Mouse (Mus musculus) cerebellum, adult (tissue): ENCODE measurements at regions not wholly inside any gene's neighbourhood (a gene's known extent, or its start where the extent isn't known, plus 50 kb on each side); places are given as distances from the start of the nearest gene placed in this dataset.

Source experiments
- ATAC-seq: cut with Nextera tagmentation; 2 replicates; pipeline ENCODE4 v1.9.2; 2017; ENCODE audit warnings: mild to moderate bottlenecking, moderate library complexity, mixed read lengths; ENCODE audit not compliant: insufficient number of reproducible peaks, low FRiP score, low TSS enrichment

- no peak for ATAC-seq
These were observed 63.0 kb upstream of the Ube2e3 start for GRCm38 (mm10) chr2:78804931-78805330.

GRCm38 (mm10) chr2:78803543-78803942 lies 64.4 kb upstream of the Ube2e3 start:
- no peak for ATAC-seq

GRCm38 (mm10) chr2:78795446-78795845 lies 72.5 kb upstream of the Ube2e3 start:
- ATAC-seq, result no peak

- no peak for ATAC-seq
These were observed 73.2 kb upstream of the Ube2e3 start for GRCm38 (mm10) chr2:78794734-78795133.

GRCm38 (mm10) chr2:78789124-78789523 lies 78.8 kb upstream of the Ube2e3 start:
- ATAC-seq, result no peak

- no peak for ATAC-seq
These were observed 79.7 kb upstream of the Ube2e3 start for GRCm38 (mm10) chr2:78788222-78788621.

GRCm38 (mm10) chr2:78779949-78780348 lies 88.0 kb upstream of the Ube2e3 start:
- no peak for ATAC-seq

- ATAC-seq, result no peak
These were observed 90.3 kb upstream of the Ube2e3 start for GRCm38 (mm10) chr2:78777589-78777988.

- ATAC-seq, result no peak
These were observed 113.6 kb upstream of the Ube2e3 start for GRCm38 (mm10) chr2:78754362-78754761.

GRCm38 (mm10) chr2:78753918-78754317 lies 114.0 kb upstream of the Ube2e3 start:
- no peak for ATAC-seq

- ATAC-seq, result no peak
These were observed 137.8 kb upstream of the Ube2e3 start for GRCm38 (mm10) chr2:78730161-78730560.

GRCm38 (mm10) chr2:78726060-78726459 lies 141.9 kb upstream of the Ube2e3 start:
- ATAC-seq, result no peak

GRCm38 (mm10) chr2:78724416-78724815 lies 143.5 kb upstream of the Ube2e3 start:
- ATAC-seq, result no peak

- ATAC-seq, result no peak
These were observed 144.5 kb upstream of the Ube2e3 start for GRCm38 (mm10) chr2:78723423-78723822.

- no peak for ATAC-seq
These were observed 145.2 kb upstream of the Ube2e3 start for GRCm38 (mm10) chr2:78722739-78723138.

- no peak for ATAC-seq
These were observed 149.4 kb upstream of the Ube2e3 start for GRCm38 (mm10) chr2:78718550-78718949.

GRCm38 (mm10) chr2:78716157-78716798 lies 151.6 kb upstream of the Ube2e3 start:
- ATAC-seq, result no peak

GRCm38 (mm10) chr2:78694851-78695250 lies 173.1 kb upstream of the Ube2e3 start:
- no peak for ATAC-seq

GRCm38 (mm10) chr2:78656668-78657067 lies 211.3 kb upstream of the Ube2e3 start:
- no peak for ATAC-seq

- peak; percentile 87 for ATAC-seq
These were observed 212.6 kb upstream of the Ube2e3 start for GRCm38 (mm10) chr2:78655156-78655855.

- no peak for ATAC-seq
These were observed 216.4 kb upstream of the Ube2e3 start for GRCm38 (mm10) chr2:78651549-78651948.

GRCm38 (mm10) chr2:78640361-78640760 lies 227.6 kb upstream of the Ube2e3 start:
- no peak for ATAC-seq
